Mouse (Mus musculus) C2C12 (cell line): ENCODE results near the gene Bysl. TPM values are rescaled to one million over a fixed set of nuclear protein-coding genes. Genes with fewer than 3 reads are reported as not detected.

Experiments used
- H3K27me3 ChIP-seq: one replicate; pipeline ENCODE4 v1.6.1; 2011; ENCODE audit not compliant: control insufficient read depth, insufficient read depth, insufficient read length
- H3K36me3 ChIP-seq: one replicate; pipeline ENCODE4 v1.6.1; 2011; ENCODE audit not compliant: control insufficient read depth, insufficient read depth
- H3K4me3 ChIP-seq: one replicate; pipeline ENCODE4 v1.5.1; 2011; ENCODE audit warnings: mild to moderate bottlenecking, control low read depth; ENCODE audit not compliant: poor library complexity, insufficient read depth, severe bottlenecking
- H3K79me2 ChIP-seq: one replicate; pipeline ENCODE4 v1.6.1; 2011; ENCODE audit not compliant: control insufficient read depth, insufficient read depth
- H3K79me3 ChIP-seq: one replicate; pipeline ENCODE4 v1.6.1; 2011; ENCODE audit warnings: low read depth, control low read depth
- H3ac ChIP-seq: one replicate; pipeline ENCODE3; 2011; ENCODE audit warnings: low read depth; ENCODE audit not compliant: control insufficient read depth, insufficient read length
- CEBPB ChIP-seq: IDR thresholded peaks from one replicate; pipeline ENCODE4 v1.6.1; 2011; ENCODE audit warnings: low read depth, mild to moderate bottlenecking, control low read depth, moderate library complexity
- CTCF ChIP-seq: IDR thresholded peaks from one replicate; pipeline ENCODE4 v1.5.1; 2011; ENCODE audit not compliant: control insufficient read depth, insufficient read depth, insufficient read length
- FOSL1 ChIP-seq: IDR thresholded peaks from one replicate; pipeline ENCODE4 v1.8.0; 2011; ENCODE audit warnings: mild to moderate bottlenecking, low read length; ENCODE audit not compliant: poor library complexity, insufficient read depth, severe bottlenecking
- MAX ChIP-seq: IDR thresholded peaks from one replicate; pipeline ENCODE4 v1.6.1; 2011; ENCODE audit warnings: mild to moderate bottlenecking, control low read depth
- MYOD1 ChIP-seq: IDR thresholded peaks from one replicate; pipeline ENCODE4 v1.6.1; 2011; ENCODE audit warnings: low read depth; ENCODE audit not compliant: control insufficient read depth, insufficient read length
- MYOG ChIP-seq: IDR thresholded peaks from one replicate; pipeline ENCODE4 v1.6.1; 2011; ENCODE audit not compliant: control insufficient read depth, insufficient read length; ENCODE audit errors: extremely low read depth
- USF1 ChIP-seq: IDR thresholded peaks from one replicate; pipeline ENCODE4 v1.6.1; 2011; ENCODE audit warnings: low read depth, mild to moderate bottlenecking, control low read depth, moderate library complexity
- polyA plus RNA-seq: library from polyadenylated mRNA; unstranded; fragments of >200 nt; fragmentation: generic; extraction: Trizol; gene quantifications from one replicate; pipeline ENCODE4 v1.2.1, GENCODE M21; 2012; ENCODE audit warnings: missing spikeins

The Bysl gene
- polyA plus RNA-seq, 1 experiment, result 42.6 TPM

DNA sequence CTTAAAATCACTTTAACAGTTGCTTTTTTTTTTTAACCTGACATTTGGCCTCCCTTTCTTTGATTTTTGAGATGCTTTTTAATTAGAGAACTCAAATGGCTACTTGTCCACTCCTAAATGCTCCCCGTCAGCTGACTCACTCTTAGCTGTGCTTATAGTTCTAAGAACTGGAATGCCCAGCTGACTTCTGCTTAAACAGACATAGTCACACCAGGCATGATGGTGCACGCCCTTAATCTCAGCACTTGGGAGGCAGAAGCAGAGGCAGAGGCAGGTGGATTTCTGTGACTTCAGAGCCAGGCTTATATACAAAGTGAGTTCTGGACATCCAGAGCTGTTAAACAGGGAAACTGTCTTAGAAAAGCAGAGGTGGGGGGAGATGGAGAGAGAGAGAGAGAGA, 40.7 kb upstream of the Bysl start:
- H3K79me3 ChIP-seq, result no peaks in the 10 kb centered on the region
- peaks cover 8% of the 10 kb centered on the region for H3K36me3 ChIP-seq
- H3K27me3 ChIP-seq, result no peaks in the 10 kb centered on the region
- TF ChIP-seq CEBPB, result no peak
- TF ChIP-seq USF1, result no peak
- TF ChIP-seq MAX, result no peak
- no peak for TF ChIP-seq FOSL1
- no peak for TF ChIP-seq MYOD1
- no peak for TF ChIP-seq MYOG
- no peak for TF ChIP-seq CTCF
- H3K79me2 ChIP-seq, result no peaks in the 10 kb centered on the region
- no peak overlapping the region for H3K4me3 ChIP-seq
- H3ac ChIP-seq, result no peak overlapping the region

DNA sequence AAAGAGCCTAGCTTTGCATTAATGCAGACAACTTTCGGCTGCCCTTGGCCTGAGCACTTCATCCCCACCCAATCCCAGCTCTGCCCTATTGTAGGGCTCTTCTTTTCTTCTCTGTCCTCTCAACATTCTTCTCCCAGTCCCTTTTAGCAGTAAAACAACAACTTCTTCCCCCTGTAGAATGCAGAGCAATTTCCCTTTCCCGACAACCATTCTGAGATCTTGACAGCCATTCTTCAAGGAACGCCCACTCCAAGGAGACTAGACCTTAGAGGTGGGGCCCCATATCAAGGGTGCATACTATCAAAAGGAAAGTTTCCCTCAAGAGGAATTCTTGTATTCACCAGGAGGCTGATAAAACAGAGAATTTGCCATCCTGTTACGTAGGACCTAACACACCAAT, 37.7 kb upstream of the Bysl start:
- H3K79me3 ChIP-seq, result no peaks in the 10 kb centered on the region
- TF ChIP-seq MYOG (no peak), CEBPB (no peak), CTCF (no peak), MAX (no peak), USF1 (no peak), FOSL1 (no peak), MYOD1 (no peak)
- no peak overlapping the region for H3K4me3 ChIP-seq

DNA sequence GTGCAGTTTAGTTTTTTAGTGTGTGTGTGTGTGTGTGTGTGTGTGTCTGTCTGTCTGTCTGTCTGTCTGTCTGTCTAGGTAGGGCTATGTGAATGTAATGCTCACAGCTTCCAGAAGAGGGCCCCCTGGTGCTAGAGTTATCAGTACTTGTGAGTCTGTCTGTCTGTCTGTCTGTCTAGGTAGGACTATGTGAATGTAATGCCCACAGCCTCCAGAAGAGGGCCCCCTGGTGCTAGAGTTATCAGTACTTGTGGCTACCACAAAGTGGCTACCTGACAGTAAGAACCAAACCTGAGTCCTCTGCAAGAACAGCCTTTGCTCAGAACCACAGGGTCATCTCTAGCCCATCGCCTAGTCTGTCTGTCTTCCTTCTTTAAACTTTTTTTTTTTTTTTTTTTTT, 35.4 kb upstream of the Bysl start:
- Histone ChIP-seq H3K79me3 (no peaks in the 10 kb centered on the region), H3K4me3 (no peak overlapping the region), H3K79me2 (no peaks in the 10 kb centered on the region), H3ac (no peak overlapping the region), H3K36me3 (peaks cover 8% of the 10 kb centered on the region), H3K27me3 (no peaks in the 10 kb centered on the region)
- no peak for TF ChIP-seq MAX
- TF ChIP-seq CEBPB, result no peak
- TF ChIP-seq USF1, result no peak
- no peak for TF ChIP-seq FOSL1
- TF ChIP-seq MYOD1, result no peak
- TF ChIP-seq MYOG, result no peak
- TF ChIP-seq CTCF, result no peak

More for the DNA sequence above, 37.7 kb upstream of the Bysl start:
- H3K36me3 ChIP-seq, result peaks cover 8% of the 10 kb centered on the region
- no peaks in the 10 kb centered on the region for H3K27me3 ChIP-seq
- no peak overlapping the region for H3ac ChIP-seq
- no peaks in the 10 kb centered on the region for H3K79me2 ChIP-seq

GRCm38 (mm10) chr17:47642992-47643391, 31.7 kb upstream of the Bysl start:
- H3ac ChIP-seq, result no peak overlapping the region
- H3K27me3 ChIP-seq, result no peaks in the 10 kb centered on the region
- no peak for TF ChIP-seq MAX
- no peak for TF ChIP-seq USF1
- TF ChIP-seq CEBPB, result no peak
- TF ChIP-seq FOSL1, result no peak
- no peak for TF ChIP-seq CTCF
- no peak for TF ChIP-seq MYOD1
- TF ChIP-seq MYOG, result no peak
- no peak overlapping the region for H3K4me3 ChIP-seq
- no peaks in the 10 kb centered on the region for H3K36me3 ChIP-seq
- H3K79me2 ChIP-seq, result no peaks in the 10 kb centered on the region
- no peaks in the 10 kb centered on the region for H3K79me3 ChIP-seq

DNA sequence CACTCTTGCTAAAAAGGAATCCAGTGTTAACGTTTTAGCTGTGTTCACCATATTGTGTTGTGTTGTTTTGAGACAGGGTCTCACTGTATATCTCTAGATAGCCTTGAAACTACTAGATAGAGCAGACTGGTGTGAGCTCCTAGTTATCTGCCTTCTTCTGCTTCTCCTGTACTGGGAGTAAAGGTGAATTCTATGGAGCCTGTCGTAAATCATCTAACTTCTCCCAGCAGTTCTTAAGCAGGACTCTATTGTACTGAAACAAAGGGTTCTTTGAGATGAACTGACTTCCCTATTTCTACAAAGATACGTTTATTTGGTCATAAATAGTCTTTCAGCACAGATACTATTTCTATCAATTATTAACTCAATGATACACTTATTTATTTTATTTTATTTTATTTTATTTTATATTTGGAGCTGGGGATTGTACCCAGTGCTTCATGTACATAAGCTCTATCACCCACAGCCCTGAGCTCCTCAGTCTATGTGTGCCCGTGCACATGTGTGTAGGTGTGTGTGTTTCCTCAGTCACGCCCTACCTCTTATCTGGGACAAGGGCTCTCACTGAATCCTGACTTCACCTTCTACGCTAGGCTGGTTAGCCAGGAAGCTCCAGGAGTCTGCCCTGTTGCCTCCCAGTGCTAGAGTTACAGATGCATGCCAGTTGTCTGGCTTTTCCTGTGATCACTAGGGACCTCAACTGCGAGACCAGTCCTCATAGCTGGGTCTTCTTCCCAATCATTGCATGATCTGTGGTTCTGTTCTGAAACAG, 22.9 kb upstream of the Bysl start:
- H3K27me3 ChIP-seq, result no peaks in the 10 kb centered on the region
- H3K36me3 ChIP-seq, result no peaks in the 10 kb centered on the region
- peaks cover 8% of the 10 kb centered on the region for H3K79me2 ChIP-seq
- TF ChIP-seq FOSL1 (no peak), MYOD1 (no peak), USF1 (no peak), MYOG (no peak), CEBPB (no peak), MAX (no peak), CTCF (no peak)
- H3K4me3 ChIP-seq, result no peak overlapping the region
- no peaks in the 10 kb centered on the region for H3K79me3 ChIP-seq
- H3ac ChIP-seq, result no peak overlapping the region
